Mouse (Mus musculus) adipocyte (in vitro differentiated cells): ENCODE results near the gene Ubl3.

ENCODE experiments used
- DNase-seq: peaks from one replicate; pipeline ENCODE4 v3.0.0-alpha.2; 2016; ENCODE audit warnings: low spot score

Ubl3 gene

GRCm38 (mm10) chr5:148526631-148527030, 26.0 kb downstream of the Ubl3 start:
- DNase-seq: no peak

DNA sequence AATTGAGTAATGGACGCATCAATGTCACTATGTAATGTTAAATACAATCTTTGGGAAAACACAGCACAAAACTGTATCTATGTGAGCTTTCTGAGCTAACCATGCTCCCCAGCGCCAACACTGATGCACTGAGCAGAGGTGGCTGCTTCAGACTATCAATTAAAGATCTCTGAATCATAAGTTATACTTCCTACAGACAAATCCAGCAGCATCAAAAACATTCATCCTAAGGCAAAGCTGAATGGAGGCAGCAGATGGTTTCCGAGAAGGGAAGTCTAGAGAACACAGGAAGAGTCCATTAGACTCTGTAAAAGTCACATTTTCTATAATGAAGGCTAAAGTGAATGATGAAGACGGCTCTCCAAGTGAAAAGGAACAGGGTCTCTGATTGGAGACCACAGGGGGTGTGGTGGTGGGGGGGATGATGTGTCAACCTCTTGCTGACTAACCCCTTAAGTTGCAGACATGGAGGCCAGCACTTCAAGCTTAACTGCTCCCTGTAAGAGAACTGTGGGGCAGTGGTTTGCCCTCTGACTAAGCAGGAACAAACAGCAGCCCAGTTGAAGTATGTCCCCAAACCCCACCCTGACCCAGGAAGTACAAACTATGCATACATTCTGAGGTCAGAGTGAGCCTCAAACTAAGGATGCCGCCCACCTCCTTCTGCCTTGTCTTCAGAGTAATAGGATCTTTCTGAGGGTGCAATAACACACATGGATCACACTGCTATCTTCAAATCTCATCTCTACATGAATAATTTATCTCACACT, 29.2 kb downstream of the Ubl3 start:
- no peak for DNase-seq

DNA sequence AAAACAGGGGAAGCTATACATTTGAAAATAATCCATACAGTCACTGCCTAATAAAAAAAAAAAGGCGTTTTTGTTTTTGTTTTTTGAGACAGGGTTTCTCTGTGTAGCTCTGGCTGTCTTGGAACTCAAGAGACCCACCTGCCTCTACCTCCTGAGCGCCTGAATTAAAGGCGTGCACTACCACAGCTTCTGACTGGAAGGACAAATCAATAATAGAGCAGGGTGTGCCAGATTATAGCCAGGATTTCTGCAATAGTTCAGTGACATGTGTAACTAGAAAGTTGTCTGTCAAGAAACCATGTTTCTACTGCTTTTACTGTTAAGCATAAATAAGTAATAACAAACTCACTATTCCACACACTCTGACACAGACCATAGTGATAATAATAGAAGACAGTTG, 30.2 kb downstream of the Ubl3 start:
- DNase-seq: no peak

DNA sequence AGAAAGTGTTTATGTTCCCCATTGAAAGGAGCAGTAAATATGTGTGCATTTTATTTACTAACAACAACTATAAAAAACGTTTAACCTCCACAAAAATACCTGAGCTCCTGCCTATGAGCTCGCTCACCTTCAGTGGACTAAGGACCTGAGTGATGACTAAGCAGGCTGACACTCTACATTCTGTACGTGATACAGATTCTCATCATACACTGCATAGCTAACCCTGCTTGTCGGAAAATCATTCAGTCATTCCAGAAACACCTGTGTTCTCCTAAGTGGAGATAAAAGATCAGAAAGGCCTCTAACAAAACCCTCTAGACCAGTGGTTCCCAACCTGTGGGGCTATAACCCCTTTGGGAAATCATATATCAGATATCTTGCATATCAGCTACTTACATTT, 35.1 kb downstream of the Ubl3 start:
- DNase-seq: no peak

- no peak for DNase-seq
Observed at GRCm38 (mm10) chr5:148512042-148512640, 40.4 kb downstream of the Ubl3 start.

DNA sequence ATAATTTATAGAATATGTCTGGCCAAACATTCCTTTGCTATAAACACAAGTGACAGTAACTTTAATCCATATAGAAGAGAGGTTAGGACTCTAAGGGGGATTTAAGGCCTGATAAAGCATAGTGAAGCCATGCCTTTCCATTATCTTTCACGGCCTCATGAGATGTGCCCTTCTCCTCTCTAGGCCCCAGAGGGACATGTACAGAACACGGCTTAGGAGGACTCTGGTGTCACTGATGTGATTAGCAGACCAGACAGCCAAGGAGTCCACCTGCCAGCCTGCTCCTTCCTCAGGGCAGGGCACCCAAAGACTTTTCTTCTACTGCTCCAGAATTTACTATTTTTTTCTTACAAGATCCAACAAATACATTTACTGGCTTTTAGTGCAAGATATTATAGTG, 42.3 kb downstream of the Ubl3 start:
- no peak for DNase-seq

DNA sequence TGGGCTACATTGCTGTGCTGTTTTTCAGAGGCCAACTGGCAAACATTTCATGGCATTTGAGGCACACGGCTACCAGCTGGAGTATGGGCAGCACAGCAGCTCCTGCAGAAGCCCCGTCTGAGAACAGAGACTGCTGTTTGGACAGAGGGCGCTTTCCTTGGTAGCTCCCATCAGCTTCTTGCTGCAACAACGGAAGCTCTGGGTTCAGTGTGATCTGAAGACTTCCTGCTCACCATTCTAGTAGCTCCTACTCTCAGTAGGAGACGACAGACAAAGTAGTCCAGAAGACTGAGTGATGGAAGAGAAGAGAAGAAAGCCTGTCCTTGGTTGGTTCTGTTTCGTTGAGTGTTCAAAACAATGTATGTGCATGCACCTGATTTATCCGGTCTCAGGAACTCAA, 42.9 kb downstream of the Ubl3 start:
- DNase-seq: no peak

DNA sequence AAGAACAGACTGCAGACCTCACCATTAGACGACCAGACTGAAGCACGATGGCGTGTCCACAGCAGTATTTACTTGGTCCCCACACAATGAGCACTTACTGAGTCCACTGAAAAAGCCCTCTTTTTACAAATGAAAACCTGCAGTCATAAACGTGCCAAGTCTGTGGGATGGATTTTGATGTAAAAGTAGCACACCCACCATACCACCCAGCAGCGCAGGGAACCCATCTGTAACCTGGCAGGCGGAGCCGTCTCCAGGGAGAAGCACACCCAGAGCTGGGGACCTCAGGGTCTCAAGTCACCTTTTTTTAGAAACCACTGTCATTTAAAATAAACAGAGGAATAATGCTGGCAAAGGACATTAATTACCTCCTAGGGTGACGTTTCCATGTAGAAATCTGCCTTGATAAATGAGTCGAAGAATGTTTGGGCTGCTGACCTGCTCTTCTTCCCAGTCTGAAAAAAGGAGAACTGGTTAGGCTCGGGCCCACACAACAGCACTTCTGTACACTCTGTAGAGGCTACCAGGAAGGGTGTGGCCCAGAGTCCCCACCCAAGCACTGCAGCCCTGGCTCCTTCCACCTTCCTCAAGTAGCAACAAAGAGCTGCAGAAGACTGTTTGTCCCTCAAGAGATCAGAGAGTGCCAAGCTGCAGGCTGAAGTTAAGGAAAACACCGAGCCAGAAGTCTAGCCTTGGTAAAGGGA, 43.5 kb downstream of the Ubl3 start:
- no peak for DNase-seq

DNA sequence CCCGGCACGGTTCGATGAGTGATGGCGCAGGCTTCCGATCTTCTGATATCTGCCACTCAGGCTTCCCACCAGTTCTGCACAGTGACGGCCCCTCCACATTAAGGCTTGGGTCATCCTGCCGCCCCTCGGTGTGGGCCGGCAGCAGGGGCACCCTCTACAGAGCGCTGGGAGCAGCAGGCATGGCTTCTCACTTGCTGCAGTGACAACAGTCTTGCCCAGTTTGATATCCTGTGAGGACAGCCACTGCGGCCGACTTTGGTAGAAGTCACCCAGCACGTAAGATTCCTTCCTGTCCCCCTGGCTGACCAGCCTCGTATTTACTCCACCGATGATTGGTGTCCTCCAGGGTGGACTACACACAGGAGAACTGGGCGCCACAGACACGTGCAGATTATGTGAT, 47.2 kb downstream of the Ubl3 start:
- DNase-seq: no peak

GRCm38 (mm10) chr5:148502237-148502636, 50.4 kb downstream of the Ubl3 start:
- no peak for DNase-seq

- DNase-seq: no peak
Observed at GRCm38 (mm10) chr5:148501228-148501957, 51.2 kb downstream of the Ubl3 start.

- DNase-seq: no peak
Observed at GRCm38 (mm10) chr5:148500516-148500915, 52.1 kb downstream of the Ubl3 start.

- no peak for DNase-seq
Observed at GRCm38 (mm10) chr5:148499616-148500015, 53.0 kb downstream of the Ubl3 start.

DNA sequence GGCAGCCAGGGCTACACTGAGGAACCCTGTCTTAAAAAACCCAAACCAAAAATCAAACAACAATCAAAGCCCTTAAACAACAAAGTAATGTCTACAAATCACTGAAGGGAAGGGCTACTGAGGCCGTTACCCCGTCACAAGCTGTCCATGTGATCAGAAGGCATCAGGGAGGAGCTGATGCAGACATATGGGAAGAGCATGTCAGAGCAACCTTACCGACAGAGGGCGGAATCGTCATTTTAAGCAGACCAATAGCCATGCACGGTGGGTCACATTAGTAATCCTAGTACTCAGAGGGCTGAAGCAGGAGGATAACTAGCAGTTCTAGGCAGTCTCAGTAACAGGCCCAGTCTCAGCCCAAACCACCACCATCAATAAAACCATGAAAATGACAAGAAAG, 56.6 kb downstream of the Ubl3 start:
- DNase-seq: no peak

GRCm38 (mm10) chr5:148495173-148495572, 57.4 kb downstream of the Ubl3 start:
- no peak for DNase-seq

DNA sequence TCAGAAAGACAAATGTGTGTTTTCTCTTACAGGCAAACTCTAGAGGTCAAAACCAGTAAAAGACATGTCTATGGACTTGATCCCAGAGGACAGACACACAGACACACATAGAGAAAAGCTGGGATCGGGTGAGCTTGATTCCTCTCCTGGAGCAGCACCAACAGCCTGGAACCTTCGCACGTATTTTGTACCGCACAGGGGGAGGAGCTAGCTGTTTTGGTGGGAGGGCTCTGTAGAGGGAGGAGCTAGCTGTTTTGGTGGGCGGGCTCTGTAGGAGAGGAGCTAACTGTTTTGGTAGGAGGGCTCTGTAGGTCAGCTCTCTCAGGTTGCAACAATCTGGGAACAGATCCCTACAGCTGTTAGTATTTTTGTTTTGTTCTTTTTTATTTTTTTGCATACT, 58.3 kb downstream of the Ubl3 start:
- no peak for DNase-seq

- DNase-seq: no peak
Observed at GRCm38 (mm10) chr5:148493025-148493424, 59.6 kb downstream of the Ubl3 start.

DNA sequence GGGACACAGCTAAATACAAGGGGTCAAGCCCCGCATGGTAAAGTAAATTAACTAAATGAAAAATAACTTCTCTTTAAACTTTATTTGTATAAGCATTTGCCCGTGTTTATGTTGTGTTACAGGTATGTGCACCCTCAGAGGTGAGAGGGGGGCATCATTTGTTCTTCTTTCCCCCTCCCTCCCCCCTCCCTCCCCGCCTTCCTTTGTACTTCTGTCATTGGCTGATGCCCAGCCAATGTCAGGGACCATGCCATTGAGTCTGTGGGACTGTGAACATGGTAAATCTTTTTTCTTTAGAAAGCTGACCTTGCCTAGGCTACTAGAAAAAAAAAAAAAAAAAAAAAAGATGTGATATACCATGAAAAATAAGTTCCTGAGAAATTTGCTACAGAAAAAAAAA, 62.2 kb downstream of the Ubl3 start:
- no peak for DNase-seq

DNA sequence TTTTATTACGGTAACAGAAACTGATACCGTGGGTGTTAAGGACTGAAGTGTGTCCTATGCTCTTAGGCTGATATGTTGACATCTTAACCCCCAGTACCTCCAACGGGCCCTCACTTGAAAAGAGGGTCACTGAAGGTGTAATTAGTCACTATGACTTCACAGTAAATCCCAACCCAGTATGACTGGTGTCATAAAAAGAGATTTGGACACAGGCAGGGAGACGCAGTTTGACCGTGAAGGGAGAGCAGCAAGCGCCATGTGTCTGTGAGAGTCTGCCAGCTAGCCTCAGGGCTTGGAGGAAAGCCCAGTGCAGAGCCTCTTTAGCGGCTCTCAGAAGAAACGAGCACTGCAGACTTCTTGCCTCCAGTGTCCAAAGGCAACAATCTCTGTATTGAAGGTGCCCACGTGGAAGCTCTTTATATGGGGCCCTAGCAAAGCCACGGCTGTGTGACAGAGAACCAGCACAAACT, 62.8 kb downstream of the Ubl3 start:
- DNase-seq: peak; percentile 95

GRCm38 (mm10) chr5:148488891-148489723, 63.5 kb downstream of the Ubl3 start:
- DNase-seq: no peak

GRCm38 (mm10) chr5:148486202-148486601, 66.4 kb downstream of the Ubl3 start:
- DNase-seq: no peak

DNA sequence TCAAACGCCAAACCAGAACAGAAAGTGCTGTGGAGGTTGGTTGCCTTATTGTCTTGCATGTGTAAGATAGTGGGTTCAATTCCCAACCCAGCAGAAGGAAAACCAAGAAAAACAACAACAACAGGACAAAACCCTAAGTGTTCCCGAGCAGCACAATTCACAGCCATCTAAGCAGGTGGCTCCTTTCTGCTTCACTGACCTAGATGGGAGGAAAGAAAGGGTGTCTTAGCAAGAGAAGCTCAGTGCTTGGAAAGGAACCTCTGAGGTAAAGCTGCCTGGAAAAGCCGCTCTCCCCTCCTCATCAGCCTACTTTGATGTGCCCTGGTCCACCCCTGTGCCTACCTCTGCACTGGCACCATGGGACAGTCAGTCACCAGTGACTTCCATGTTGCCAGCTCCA, 70.8 kb downstream of the Ubl3 start:
- DNase-seq: no peak
